In genomic region chr1:152462348-152462747, GRCm38 (mm10) we compare ENCODE assay signal across 9 mouse cellular contexts.
DNase-seq lines count a peak whose midpoint lies in the region; ATAC-seq and TF ChIP-seq lines count a peak whose summit lies in the region.
"Had no signal": no experiment of that assay in that cellular context is flagged by ENCODE, and none has a peak within 500 bp of the region (broad histone marks: within the 10 kb centered on the region; RNA-seq: fewer than 3 reads in every experiment).

No protein-coding gene starts in this region.

- no peak for TF ChIP-seq CTCF in kidney, postnatal 0 days (IDR thresholded peaks at IDR 0.05; ENCODE audit: low read depth)

- H3K4me3 ChIP-seq in heart, embryonic 12.5 days: no peak overlapping the region
- no peak overlapping the region for H3K4me3 ChIP-seq in kidney, postnatal 0 days (replicated peaks; ENCODE audit: low read depth, low read length)
- H3K4me3 ChIP-seq in midbrain, embryonic 16.5 days (ENCODE audit: low read depth, low read length): no peak overlapping the region
- H3K4me3 ChIP-seq: erythroblast, embryonic 14.5 days had no signal

- 66% methylated on average over 7 of the region's 7 CpGs for WGBS in heart, embryonic 12.5 days
- WGBS in kidney, postnatal 0 days: 75% methylated on average over 7 of the region's 7 CpGs
- WGBS in midbrain, embryonic 16.5 days: 88% methylated on average over 7 of the region's 7 CpGs

- intact Hi-C loops in left cerebral cortex, postnatal 14 days (cut with DNase I): no loop called here

- H3K27ac ChIP-seq in heart, embryonic 12.5 days (ENCODE audit: poor library complexity, severe bottlenecking): peak overlapping the region; percentile 78
- H3K27ac ChIP-seq in kidney, postnatal 0 days: peak overlapping the region; percentile 48; the same call in 1 of the 2 replicates
- peak overlapping the region; percentile 57 for H3K27ac ChIP-seq in midbrain, embryonic 16.5 days (ENCODE audit: low read length)
- H3K27ac ChIP-seq: macrophage had no signal

- H3K4me2 ChIP-seq in heart, embryonic 12.5 days: no peak overlapping the region
- no peak overlapping the region for H3K4me2 ChIP-seq in kidney, postnatal 0 days (ENCODE audit: low read length)
- no peak overlapping the region for H3K4me2 ChIP-seq in midbrain, embryonic 16.5 days (ENCODE audit: low read length)

- H3K9ac ChIP-seq in heart, embryonic 12.5 days: 0 out of 2 replicates have a peak overlapping the region, but pooled peaks have one; percentile 16
- no peak overlapping the region for H3K9ac ChIP-seq in kidney, postnatal 0 days (ENCODE audit: low read depth, low read length)
- H3K9ac ChIP-seq in midbrain, embryonic 16.5 days (ENCODE audit: low read depth, low read length): no peak overlapping the region

- no peaks in the 10 kb centered on the region for H3K27me3 ChIP-seq in heart, embryonic 12.5 days (replicated peaks)
- no peaks in the 10 kb centered on the region for H3K27me3 ChIP-seq in kidney, postnatal 0 days (ENCODE audit: insufficient read depth, low read length)
- no peaks in the 10 kb centered on the region for H3K27me3 ChIP-seq in midbrain, embryonic 16.5 days (ENCODE audit: control insufficient read depth, insufficient read depth, low read depth, low read length)

- H3K36me3 ChIP-seq in heart, embryonic 12.5 days: no peaks in the 10 kb centered on the region
- H3K36me3 ChIP-seq in kidney, postnatal 0 days (ENCODE audit: insufficient read depth, low read length): no peaks in the 10 kb centered on the region
- no peaks in the 10 kb centered on the region for H3K36me3 ChIP-seq in midbrain, embryonic 16.5 days (ENCODE audit: control insufficient read depth, insufficient read depth, low read length)

- peak; percentile 34; the same call in 1 of the 2 replicates for ATAC-seq in heart, embryonic 12.5 days (ENCODE audit: insufficient number of reproducible peaks, low FRiP score)
- no peak for ATAC-seq in kidney, postnatal 0 days (replicated peaks; ENCODE audit: low FRiP score, low read depth)
- ATAC-seq in midbrain, embryonic 16.5 days: no peak

- H3K4me1 ChIP-seq in heart, embryonic 12.5 days (replicated peaks): peaks cover 34% of the 10 kb centered on the region
- no peaks in the 10 kb centered on the region for H3K4me1 ChIP-seq in kidney, postnatal 0 days (replicated peaks; ENCODE audit: insufficient read depth, low read length)
- H3K4me1 ChIP-seq in midbrain, embryonic 16.5 days (ENCODE audit: control insufficient read depth, insufficient read depth, low read length): no peaks in the 10 kb centered on the region; the same call in 1 of the 2 replicates

- no peaks in the 10 kb centered on the region for H3K9me3 ChIP-seq in heart, embryonic 12.5 days (replicated peaks)
- H3K9me3 ChIP-seq in kidney, postnatal 0 days (replicated peaks; ENCODE audit: low read length): no peaks in the 10 kb centered on the region
- H3K9me3 ChIP-seq in midbrain, embryonic 16.5 days (replicated peaks; ENCODE audit: control insufficient read depth, low read length, poor library complexity, severe bottlenecking): no peaks in the 10 kb centered on the region

- DNase-seq in kidney, adult 9 months: peak; percentile 29
- DNase-seq in kidney, adult 8-10 months: no peak
- DNase-seq in kidney, postnatal 0 days (ENCODE audit: low spot score): peak; percentile 18
- DNase-seq in embryo, embryonic 10.5 days (ENCODE audit: low spot score): no peak
- no peak for DNase-seq in left cerebral cortex, postnatal 14 days (ENCODE audit: low spot score in 2 of 2)

Comparison
In these comparisons a context has a peak if more than half of its experiments do, and no peak if none do; other contexts are left out.
1. DNase-seq: peak in kidney, adult 9 months (single experiment) and kidney, postnatal 0 days (single experiment); none in kidney, adult 8-10 months (0 of 2), embryo, embryonic 10.5 days (single experiment) and left cerebral cortex, postnatal 14 days (0 of 2).
2. Peak in every context shown above with its lines, with median percentiles within 50 percentile points of each other: H3K27ac ChIP-seq.